Mouse (Mus musculus): ENCODE results near the gene Cebpzos.

Cebpzos gene

GRCm38 (mm10) chr17:78937229-78937853 is 21.0 kb downstream of the Cebpzos start:
- no peak for DNase-seq (ENCODE audit: inconsistent age in 2 of 2, low spot score in 1 of 2)

DNA sequence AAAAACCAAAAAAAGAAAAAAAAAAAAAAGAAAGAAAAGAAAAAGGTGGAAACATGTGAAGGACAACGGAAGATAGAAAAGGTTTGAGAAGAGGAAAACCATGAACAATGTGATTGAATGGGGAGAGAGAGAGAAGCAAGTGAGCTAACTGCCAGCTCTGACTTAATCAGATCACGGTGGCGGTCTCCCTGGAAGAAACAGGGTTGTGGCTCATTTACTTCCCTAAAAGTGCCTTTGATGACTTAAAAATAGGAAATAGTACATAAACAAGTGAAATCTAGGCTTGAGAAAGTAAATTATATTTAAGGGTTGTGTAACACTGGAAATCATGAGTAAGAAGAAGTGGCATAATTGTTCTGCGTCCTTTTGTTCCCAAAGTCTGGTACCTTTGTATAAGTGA is 22.6 kb downstream of the Cebpzos start:
- no peak for DNase-seq (ENCODE audit: inconsistent age in 2 of 2, low spot score in 1 of 2)

DNA sequence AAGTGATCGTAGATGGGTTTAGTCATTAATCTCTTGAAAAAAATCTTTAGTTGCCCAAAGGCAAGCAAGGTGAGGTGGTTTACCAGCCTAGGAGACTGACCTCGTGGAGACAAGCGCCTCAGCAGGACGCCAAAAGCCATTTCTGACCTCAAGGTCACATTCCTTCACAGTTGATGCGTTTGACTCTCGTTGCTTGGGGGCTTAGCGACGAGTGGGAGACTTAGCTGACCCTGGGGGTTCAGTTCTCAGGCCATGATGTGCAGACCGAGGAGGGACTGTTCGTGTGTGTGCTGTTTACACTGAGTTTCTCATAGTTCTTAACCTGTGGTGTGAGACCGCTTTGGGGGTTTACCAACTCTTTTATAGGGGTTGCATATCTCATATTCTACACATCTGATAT is 26.3 kb downstream of the Cebpzos start:
- DNase-seq (ENCODE audit: inconsistent age in 2 of 2, low spot score in 1 of 2) = no peak

DNA sequence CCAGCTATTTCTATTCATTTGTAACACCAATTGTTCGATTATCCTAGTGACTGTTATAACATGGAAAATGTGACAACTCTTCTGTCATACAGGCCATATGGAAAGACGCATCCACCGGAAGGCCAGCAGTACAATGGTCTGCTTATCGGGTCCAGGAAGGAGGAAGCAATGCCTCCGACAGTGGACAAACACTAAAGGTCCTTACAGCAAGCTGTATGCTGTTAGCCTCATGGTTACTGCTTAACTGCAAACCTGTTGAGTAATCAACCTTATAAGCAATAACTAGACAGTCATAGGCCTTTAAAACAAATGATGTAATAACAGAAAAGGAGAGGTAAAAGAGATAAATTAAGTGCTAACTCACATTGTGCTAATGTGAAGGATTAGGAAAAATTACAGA is 34.9 kb downstream of the Cebpzos start:
- no peak for DNase-seq (ENCODE audit: inconsistent age in 2 of 2, low spot score in 1 of 2)

DNA sequence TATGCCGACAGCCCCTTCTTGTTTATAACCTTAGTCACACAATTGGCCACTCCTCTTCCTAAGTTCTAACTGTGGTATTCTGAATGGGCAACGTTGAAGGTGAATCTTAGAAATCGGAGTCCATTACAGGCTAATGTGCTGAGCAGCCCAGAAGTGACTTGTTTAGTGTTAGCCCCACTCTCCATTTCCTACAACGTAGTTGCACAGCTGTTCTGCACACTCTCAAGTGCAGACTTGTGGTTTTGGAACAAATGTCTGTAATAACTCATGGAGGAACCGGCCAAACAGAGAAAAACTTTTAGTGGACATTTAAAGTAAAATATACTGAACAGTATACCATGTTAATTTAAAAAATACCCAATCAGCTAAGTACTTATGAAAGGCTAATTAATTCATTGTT is 35.8 kb downstream of the Cebpzos start:
- DNase-seq (ENCODE audit: inconsistent age in 2 of 2, low spot score in 1 of 2) = no peak

DNA sequence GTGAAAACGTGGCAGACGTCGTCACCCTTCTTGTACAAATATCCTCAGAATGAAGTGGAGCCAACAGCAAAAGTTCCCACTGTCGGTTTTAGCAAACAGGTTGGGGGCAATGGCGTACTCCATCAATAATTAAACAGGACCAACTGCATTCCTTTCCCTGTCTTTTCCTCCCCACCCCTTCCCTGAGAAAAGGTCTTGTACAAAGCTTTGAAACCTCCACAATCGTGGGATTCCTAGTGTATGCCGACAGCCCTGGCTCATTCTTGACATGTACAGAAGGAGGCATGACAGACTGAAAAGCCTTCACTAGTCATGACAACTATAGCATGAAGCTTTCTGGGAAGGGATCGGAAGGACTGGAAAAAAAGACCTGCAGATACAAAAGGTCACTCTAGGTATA is 36.9 kb downstream of the Cebpzos start:
- no peak for DNase-seq (ENCODE audit: inconsistent age in 2 of 2, low spot score in 1 of 2)

GRCm38 (mm10) chr17:78959473-78959872 is 43.2 kb downstream of the Cebpzos start:
- no peak for DNase-seq (ENCODE audit: inconsistent age in 2 of 2, low spot score in 1 of 2)

GRCm38 (mm10) chr17:78964387-78964786 is 48.1 kb downstream of the Cebpzos start:
- DNase-seq (ENCODE audit: inconsistent age in 2 of 2, low spot score in 1 of 2) = no peak

DNA sequence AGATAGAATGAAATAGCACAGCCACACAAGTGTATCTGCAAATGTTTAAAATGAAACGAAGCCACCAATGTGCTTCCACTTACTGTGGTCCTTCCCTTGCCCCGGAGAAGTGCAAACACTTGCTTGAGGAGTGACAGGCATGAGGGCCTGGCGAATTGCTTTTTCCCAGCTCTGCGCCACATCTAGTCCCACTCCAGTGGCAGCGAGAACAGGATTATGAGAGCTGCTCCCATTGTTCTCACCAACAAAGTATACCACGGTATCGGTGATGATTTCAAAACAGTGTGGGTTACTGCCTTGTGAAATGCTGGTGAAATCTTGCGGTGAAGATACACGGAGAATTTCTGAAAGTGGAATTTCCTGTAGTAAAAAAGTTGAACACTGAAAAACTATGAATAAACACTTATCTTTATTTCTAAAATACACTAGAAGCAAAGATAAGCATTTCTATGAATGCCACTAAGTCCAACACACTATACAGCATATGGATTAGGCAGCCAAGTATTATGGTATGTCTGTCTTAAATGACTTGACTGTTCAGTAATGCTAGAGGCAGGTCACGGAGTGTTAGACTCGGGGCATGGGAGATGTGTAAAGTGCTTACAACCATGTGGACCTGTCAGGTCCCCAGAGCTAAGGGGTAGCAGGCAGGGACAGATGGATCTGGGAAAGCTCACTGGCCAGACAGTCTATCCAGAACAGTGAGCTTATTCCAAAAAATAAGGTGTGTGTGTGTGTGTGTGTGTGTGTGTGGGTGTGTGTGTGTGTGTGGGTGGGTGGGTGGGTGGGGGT is 50.0 kb downstream of the Cebpzos start:
- no peak for DNase-seq (ENCODE audit: inconsistent age in 2 of 2, low spot score in 1 of 2)

DNA sequence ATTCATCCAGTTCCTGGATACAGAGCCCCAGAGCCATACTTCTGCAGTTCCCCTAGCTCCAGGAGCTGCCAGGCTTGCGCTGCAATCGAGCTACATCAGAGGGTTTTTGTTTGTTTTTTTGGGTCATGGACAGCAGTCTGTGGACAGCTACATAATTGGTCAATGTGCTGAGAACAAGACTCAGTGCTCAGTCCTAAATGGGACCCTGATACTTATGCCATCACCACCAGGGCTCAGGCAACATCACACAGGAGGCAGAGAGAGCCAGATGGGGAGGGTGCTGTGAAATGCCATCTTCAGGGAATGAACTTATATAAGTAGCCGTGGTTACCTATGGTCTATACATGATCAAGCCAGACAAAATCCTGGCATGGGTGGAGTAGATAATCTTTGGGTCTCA is 52.2 kb downstream of the Cebpzos start:
- DNase-seq (ENCODE audit: inconsistent age in 2 of 2, low spot score in 1 of 2) = no peak

Measured in adrenal gland, adult (tissue).